Mouse (Mus musculus): ENCODE measurements around the gene Gm17545. TPM values are rescaled to one million over a fixed set of nuclear protein-coding genes. Genes with fewer than 3 reads are reported as not detected.
"Not testable (repeated sequence)": the region's sequence is repeated elsewhere in the genome, so short reads cannot be mapped to it uniquely, and the experiment has no call there.

Gm17545 gene
- total RNA-seq (2014; rRNA removed) (not detected in 2 replicates), polyA plus RNA-seq (2015; fragmentation: Nextera tagmentation; extraction: Ambion mirVana) (not detected in 2 replicates)

DNA sequence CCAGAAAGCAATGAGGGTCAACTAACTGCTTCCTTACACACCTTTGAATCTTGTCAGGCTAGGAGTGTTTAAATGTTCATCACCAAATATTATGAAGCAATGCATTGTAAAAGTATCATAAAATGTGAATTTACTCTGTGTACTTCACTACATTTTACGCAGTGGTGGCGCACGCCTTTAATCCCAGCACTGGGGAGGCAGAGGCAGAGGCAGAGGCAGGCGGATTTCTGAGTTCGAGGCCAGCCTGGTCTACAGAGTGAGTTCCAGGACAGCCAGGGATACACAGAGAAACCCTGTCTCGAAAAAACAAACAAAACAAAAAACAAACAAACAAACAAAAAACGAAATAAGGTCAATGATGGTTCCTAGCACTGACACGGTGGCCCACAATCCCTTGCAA lies at the start of gene Gm17545:
Gm17545 (plus strand) TSS at position 301 of the 400 bp plus-strand sequence.
- not testable (repeated sequence) for H3K9me3 ChIP-seq (ENCODE audit: low read length); H3K27ac ChIP-seq; DNase-seq (ENCODE audit: low spot score); H3K4me3 ChIP-seq (ENCODE audit: low read length); H3K9ac ChIP-seq (replicated peaks; ENCODE audit: low read length); H3K4me2 ChIP-seq (ENCODE audit: low read depth, low read length); H3K4me1 ChIP-seq (ENCODE audit: insufficient read depth, low read length); H3K27me3 ChIP-seq (ENCODE audit: insufficient read depth, low read length); ATAC-seq
- peaks cover 77% of the 10 kb centered on the region for H3K36me3 ChIP-seq (ENCODE audit: insufficient read depth, low read length)
- WGBS = 92% methylated on average over 8 of the region's 8 CpGs

DNA sequence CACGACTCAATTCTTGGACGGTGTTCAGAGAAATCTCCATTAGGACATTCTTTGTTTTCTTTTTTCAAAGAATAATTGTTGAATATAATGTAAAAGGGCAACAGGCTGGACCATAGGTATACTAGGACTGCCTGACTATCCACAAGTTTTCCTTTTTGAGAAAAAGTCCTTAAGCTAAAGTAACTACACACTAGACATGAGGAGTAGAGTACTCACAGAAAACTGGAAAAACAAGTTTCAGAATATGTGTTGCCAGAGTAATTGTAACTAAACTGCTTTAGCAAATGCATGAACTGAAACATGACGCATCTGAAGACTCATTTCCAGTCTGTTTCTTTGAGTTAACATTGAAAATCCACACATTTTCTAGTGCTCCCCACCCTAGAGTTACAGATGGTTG lies 48.7 kb upstream of the Gm17545 start:
- WGBS = 80% methylated on average over 3 of the region's 3 CpGs
- no peak for TF ChIP-seq CTCF (IDR thresholded peaks at IDR 0.05; ENCODE audit: low read depth)

GRCm38 (mm10) chr9:22407633-22408032 lies 46.5 kb upstream of the Gm17545 start:
- not testable (repeated sequence) for H3K9me3 ChIP-seq (ENCODE audit: low read length); H3K4me1 ChIP-seq (ENCODE audit: insufficient read depth, low read length); H3K4me3 ChIP-seq (ENCODE audit: low read length); H3K4me2 ChIP-seq (ENCODE audit: low read depth, low read length); H3K9ac ChIP-seq (replicated peaks; ENCODE audit: low read length); DNase-seq (ENCODE audit: low spot score); H3K27me3 ChIP-seq (ENCODE audit: insufficient read depth, low read length); H3K36me3 ChIP-seq (ENCODE audit: insufficient read depth, low read length); H3K27ac ChIP-seq; ATAC-seq
- WGBS = 90% methylated on average over 3 of the region's 4 CpGs

More for the DNA sequence above, 48.7 kb upstream of the Gm17545 start:
- no peaks in the 10 kb centered on the region for H3K27me3 ChIP-seq (ENCODE audit: insufficient read depth, low read length)
- H3K4me1 ChIP-seq (ENCODE audit: insufficient read depth, low read length) = no peaks in the 10 kb centered on the region
- no peak overlapping the region for H3K4me2 ChIP-seq (ENCODE audit: low read depth, low read length)
- no peak overlapping the region for H3K27ac ChIP-seq
- H3K9ac ChIP-seq (replicated peaks; ENCODE audit: low read length) = no peak overlapping the region
- H3K36me3 ChIP-seq (ENCODE audit: insufficient read depth, low read length) = no peaks in the 10 kb centered on the region
- ATAC-seq (no peak), DNase-seq (ENCODE audit: low spot score) (no peak)
- no peaks in the 10 kb centered on the region for H3K9me3 ChIP-seq (ENCODE audit: low read length)
- no peak overlapping the region for H3K4me3 ChIP-seq (ENCODE audit: low read length)

GRCm38 (mm10) chr9:22408344-22408743 lies 45.7 kb upstream of the Gm17545 start:
- H3K36me3 ChIP-seq (ENCODE audit: insufficient read depth, low read length); H3K27me3 ChIP-seq (ENCODE audit: insufficient read depth, low read length); H3K4me2 ChIP-seq (ENCODE audit: low read depth, low read length); H3K27ac ChIP-seq; H3K9ac ChIP-seq (replicated peaks; ENCODE audit: low read length); H3K4me3 ChIP-seq (ENCODE audit: low read length); ATAC-seq; H3K9me3 ChIP-seq (ENCODE audit: low read length); H3K4me1 ChIP-seq (ENCODE audit: insufficient read depth, low read length): not testable (repeated sequence)
- WGBS = 25% methylated on average over 4 of the region's 4 CpGs
- DNase-seq (ENCODE audit: low spot score) = peak; percentile 50
- peak; percentile 41 for TF ChIP-seq CTCF (IDR thresholded peaks at IDR 0.05; ENCODE audit: low read depth)

DNA sequence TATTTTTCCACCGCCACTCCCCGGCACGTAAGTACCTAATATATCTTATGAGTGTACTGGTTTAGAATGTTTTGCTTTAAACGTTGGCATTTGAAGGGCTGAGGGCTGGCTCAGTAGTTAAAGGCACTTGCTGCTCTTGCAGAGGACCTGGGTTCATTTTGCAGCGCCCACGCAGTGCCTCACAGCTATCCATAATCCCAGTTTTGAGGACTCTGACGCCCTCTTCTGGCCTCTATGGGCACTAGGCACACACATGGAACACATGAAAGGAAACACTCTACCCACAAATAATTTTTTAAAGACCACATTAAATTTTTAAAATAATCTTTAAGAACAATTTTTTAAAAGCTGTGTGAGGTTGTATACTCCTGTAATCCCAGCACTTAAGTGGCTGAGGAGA lies 44.6 kb upstream of the Gm17545 start:
- DNase-seq (ENCODE audit: low spot score) = no peak
- TF ChIP-seq CTCF (IDR thresholded peaks at IDR 0.05; ENCODE audit: low read depth) = no peak
- Histone ChIP-seq H3K4me1 (ENCODE audit: insufficient read depth, low read length) (peaks cover 3% of the 10 kb centered on the region; the same call in 1 of the 2 replicates), H3K4me3 (ENCODE audit: low read length) (no peak overlapping the region), H3K9ac (replicated peaks; ENCODE audit: low read length) (no peak overlapping the region), H3K27ac (no peak overlapping the region), H3K36me3 (ENCODE audit: insufficient read depth, low read length) (no peaks in the 10 kb centered on the region), H3K9me3 (ENCODE audit: low read length) (no peaks in the 10 kb centered on the region), H3K4me2 (ENCODE audit: low read depth, low read length) (no peak overlapping the region), H3K27me3 (ENCODE audit: insufficient read depth, low read length) (no peaks in the 10 kb centered on the region)
- no peak for ATAC-seq
- 76% methylated on average over 7 of the region's 7 CpGs for WGBS

- peak within 1 kb of the TSS; percentile 70 for H3K4me3 ChIP-seq (ENCODE audit: low read length)
- H3K4me2 ChIP-seq (ENCODE audit: low read depth, low read length) = peak within 1 kb of the TSS; percentile 75
- TF ChIP-seq CTCF (IDR thresholded peaks at IDR 0.05; ENCODE audit: low read depth) = peak; percentile 95
- H3K9ac ChIP-seq (replicated peaks; ENCODE audit: low read length) = peak within 1 kb of the TSS; percentile 68
- ATAC-seq = peak; percentile 99
- 1% methylated on average over 43 of the region's 43 CpGs for WGBS
- H3K9me3 ChIP-seq (ENCODE audit: low read length) = no peaks in the 10 kb centered on the region
- H3K27me3 ChIP-seq (ENCODE audit: insufficient read depth, low read length) = no peaks in the 10 kb centered on the region
- H3K36me3 ChIP-seq (ENCODE audit: insufficient read depth, low read length) = no peaks in the 10 kb centered on the region
- peak within 1 kb of the TSS; percentile 79 for H3K27ac ChIP-seq
- peak; percentile 98 for DNase-seq (ENCODE audit: low spot score)
- peaks cover 3% of the 10 kb centered on the region; the same call in 1 of the 2 replicates for H3K4me1 ChIP-seq (ENCODE audit: insufficient read depth, low read length)
Observed at GRCm38 (mm10) chr9:22411002-22411857, 42.9 kb upstream of the Gm17545 start, which contains the start of gene 9530077C05Rik. Gene 9530077C05Rik (plus strand): TSS chr9:22411513.

GRCm38 (mm10) chr9:22416187-22416586 lies 37.9 kb upstream of the Gm17545 start:
- H3K9ac ChIP-seq (replicated peaks; ENCODE audit: low read length) = no peak overlapping the region
- H3K27ac ChIP-seq = no peak overlapping the region
- no peaks in the 10 kb centered on the region for H3K27me3 ChIP-seq (ENCODE audit: insufficient read depth, low read length)
- no peaks in the 10 kb centered on the region for H3K9me3 ChIP-seq (ENCODE audit: low read length)
- H3K4me1 ChIP-seq (ENCODE audit: insufficient read depth, low read length) = peaks cover 8% of the 10 kb centered on the region; the same call in 1 of the 2 replicates
- no peak overlapping the region for H3K4me2 ChIP-seq (ENCODE audit: low read depth, low read length)
- H3K4me3 ChIP-seq (ENCODE audit: low read length) = no peak overlapping the region
- 85% methylated on average over 3 of the region's 3 CpGs for WGBS
- no peaks in the 10 kb centered on the region for H3K36me3 ChIP-seq (ENCODE audit: insufficient read depth, low read length)
- no peak for DNase-seq (ENCODE audit: low spot score)
- no peak for ATAC-seq
- no peak for TF ChIP-seq CTCF (IDR thresholded peaks at IDR 0.05; ENCODE audit: low read depth)

Measured in hindbrain, postnatal 0 days (tissue).